Comparison of ENCODE assay signal across 23 mouse cellular contexts in genomic region chr11:111774108-111774679, GRCm38 (mm10).
DNase-seq lines count a peak whose midpoint lies in the region; ATAC-seq and TF ChIP-seq lines count a peak whose summit lies in the region.
"Had no signal": no experiment of that assay in that cellular context is flagged by ENCODE, and none has a peak within 500 bp of the region (broad histone marks: within the 10 kb centered on the region; RNA-seq: fewer than 3 reads in every experiment).

No protein-coding gene starts in this region.

- TF ChIP-seq POLR2A in MEL (IDR thresholded peaks at IDR 0.05; ENCODE audit: control insufficient read depth in 1 of 2, insufficient read depth in 1 of 2, low read depth in 1 of 2, low read length in 2 of 2, poor library complexity in 1 of 2), result no peak

- no peak for TF ChIP-seq CTCF in MEL (IDR thresholded peaks at IDR 0.05 in 2 of 3, conservative IDR thresholded peaks at IDR 0.05 in 1 of 3; ENCODE audit: control insufficient read depth in 1 of 3, insufficient read depth in 1 of 3, low read depth in 2 of 3, low read length in 3 of 3, poor library complexity in 1 of 3, severe bottlenecking in 1 of 3)

- H3K9ac ChIP-seq in MEL (ENCODE audit: control insufficient read depth, low read depth, low read length, poor library complexity, severe bottlenecking), result no peak overlapping the region
- H3K9ac ChIP-seq in liver, embryonic 16.5 days (ENCODE audit: low read depth, low read length), result no peak overlapping the region
- H3K9ac ChIP-seq in hindbrain, embryonic 14.5 days, result no peak overlapping the region
- H3K9ac ChIP-seq: embryonic facial prominence, embryonic 12.5 days; hindbrain, embryonic 15.5 days; intestine, embryonic 15.5 days; lung, embryonic 14.5 days; midbrain, embryonic 12.5 days; neural tube, embryonic 12.5 days had no signal

- peak; percentile 98 for TF ChIP-seq EP300 in MEL (IDR thresholded peaks at IDR 0.05; ENCODE audit: low read depth in 1 of 2, low read length in 2 of 2)

- 22% methylated on average over 2 of the region's 2 CpGs for WGBS in heart, embryonic 10.5 days
- WGBS in liver, embryonic 16.5 days (ENCODE audit: insufficient replicate concordance), result 28% methylated on average over 2 of the region's 2 CpGs
- 85% methylated on average over 2 of the region's 2 CpGs for WGBS in hindbrain, embryonic 14.5 days

- H3K4me2 ChIP-seq in liver, embryonic 16.5 days (ENCODE audit: low read depth, low read length), result no peak overlapping the region
- no peak overlapping the region for H3K4me2 ChIP-seq in hindbrain, embryonic 14.5 days (replicated peaks)
- H3K4me2 ChIP-seq: embryonic facial prominence, embryonic 12.5 days; hindbrain, embryonic 15.5 days; intestine, embryonic 15.5 days; lung, embryonic 14.5 days; midbrain, embryonic 12.5 days; neural tube, embryonic 12.5 days had no signal

- peak; percentile 76 for DNase-seq in heart, embryonic 10.5 days (ENCODE audit: low spot score)
- DNase-seq in heart, postnatal 10 days, result no peak
- DNase-seq in MEL (ENCODE audit: low read depth, low spot score), result peak; percentile 77
- no peak for DNase-seq in spleen, adult 12 weeks (ENCODE audit: low spot score)
- no peak for DNase-seq in hindbrain, embryonic 14.5 days (ENCODE audit: low spot score)
- DNase-seq in frontal cortex, postnatal 14 days (ENCODE audit: low spot score in 2 of 2), result no peak
- DNase-seq: adrenal gland, postnatal 36 days; cerebellum, adult 9-11 months; gastrocnemius, postnatal 14 days; heart, adult 18-20 months; kidney, postnatal 36 days; layer of hippocampus, adult 9-11 months; lung, embryonic 14.5 days; lung, postnatal 4 days; thymus, postnatal 4 days had no signal

- intact Hi-C loops in heart, postnatal 10 days (cut with DNase I), result no loop called here

- H3K79me2 ChIP-seq in MEL (ENCODE audit: control insufficient read depth, insufficient read depth, low read length, poor library complexity), result no peaks in the 10 kb centered on the region

- peak; percentile 39; the same call in 1 of the 2 replicates for ATAC-seq in erythroid progenitor cell, adult 5-6 weeks (replicated peaks; ENCODE audit: low FRiP score, poor library complexity, severe bottlenecking)
- ATAC-seq in liver, embryonic 16.5 days (ENCODE audit: low read depth), result peak; percentile 91
- no peak for ATAC-seq in hindbrain, embryonic 14.5 days (ENCODE audit: low FRiP score)
- ATAC-seq: CD4-positive, CD25-positive, alpha-beta regulatory T cell, adult 4 months; intestine, embryonic 15.5 days had no signal

- H3K36me3 ChIP-seq in heart, embryonic 10.5 days, result no peaks in the 10 kb centered on the region
- peaks cover 0 to 18% of the 10 kb centered on the region in 2 experiments; a peak in 2 of 4 replicates for H3K36me3 ChIP-seq in MEL (ENCODE audit: control insufficient read depth in 1 of 2, insufficient read depth in 2 of 2, low read length in 2 of 2)
- H3K36me3 ChIP-seq in liver, embryonic 16.5 days (ENCODE audit: control insufficient read depth, insufficient read depth), result no peaks in the 10 kb centered on the region
- H3K36me3 ChIP-seq in hindbrain, embryonic 14.5 days (replicated peaks; ENCODE audit: control insufficient read depth, insufficient read depth), result no peaks in the 10 kb centered on the region
- H3K36me3 ChIP-seq: embryonic facial prominence, embryonic 12.5 days; hindbrain, embryonic 15.5 days; intestine, embryonic 15.5 days; midbrain, embryonic 12.5 days; neural tube, embryonic 12.5 days had no signal

- H3K4me3 ChIP-seq in heart, embryonic 10.5 days, result no peak overlapping the region
- H3K4me3 ChIP-seq in MEL (ENCODE audit: control insufficient read depth in 1 of 2, insufficient read depth in 1 of 2, low read depth in 2 of 2, low read length in 2 of 2), result no peak overlapping the region
- no peak overlapping the region for H3K4me3 ChIP-seq in liver, embryonic 16.5 days (ENCODE audit: low read depth, low read length)
- H3K4me3 ChIP-seq in hindbrain, embryonic 14.5 days (replicated peaks; ENCODE audit: low read length), result no peak overlapping the region
- H3K4me3 ChIP-seq: embryonic facial prominence, embryonic 12.5 days; hindbrain, embryonic 15.5 days; intestine, embryonic 15.5 days; midbrain, embryonic 12.5 days; neural tube, embryonic 12.5 days had no signal

- H3K9me3 ChIP-seq in heart, embryonic 10.5 days, result no peaks in the 10 kb centered on the region
- no peaks in the 10 kb centered on the region for H3K9me3 ChIP-seq in MEL (replicated peaks; ENCODE audit: insufficient read depth, low read length)
- H3K9me3 ChIP-seq in liver, embryonic 16.5 days (replicated peaks; ENCODE audit: control insufficient read depth, low read length), result no peaks in the 10 kb centered on the region
- no peaks in the 10 kb centered on the region for H3K9me3 ChIP-seq in hindbrain, embryonic 14.5 days (ENCODE audit: control insufficient read depth, low read length)
- H3K9me3 ChIP-seq: embryonic facial prominence, embryonic 12.5 days; hindbrain, embryonic 15.5 days; intestine, embryonic 15.5 days; midbrain, embryonic 12.5 days; neural tube, embryonic 12.5 days had no signal

- peak overlapping the region; percentile 56; the same call in 1 of the 2 replicates for H3K27ac ChIP-seq in heart, embryonic 10.5 days
- H3K27ac ChIP-seq in MEL (ENCODE audit: control insufficient read depth, low read depth, low read length), result no peak overlapping the region
- H3K27ac ChIP-seq in liver, embryonic 16.5 days (ENCODE audit: low read length), result no peak overlapping the region
- no peak overlapping the region for H3K27ac ChIP-seq in hindbrain, embryonic 14.5 days
- H3K27ac ChIP-seq: embryonic facial prominence, embryonic 12.5 days; hindbrain, embryonic 15.5 days; intestine, embryonic 15.5 days; midbrain, embryonic 12.5 days; neural tube, embryonic 12.5 days had no signal

- TF ChIP-seq RAD21 in MEL (IDR thresholded peaks at IDR 0.05; ENCODE audit: low read depth, low read length), result no peak

- no peaks in the 10 kb centered on the region for H3K27me3 ChIP-seq in heart, embryonic 10.5 days (ENCODE audit: insufficient read depth, poor library complexity, severe bottlenecking)
- H3K27me3 ChIP-seq in MEL (ENCODE audit: control insufficient read depth in 1 of 2, insufficient read depth in 2 of 2, low read length in 2 of 2), result no peaks in the 10 kb centered on the region
- H3K27me3 ChIP-seq in liver, embryonic 16.5 days (ENCODE audit: control insufficient read depth, insufficient read depth, low read depth, low read length), result no peaks in the 10 kb centered on the region
- no peaks in the 10 kb centered on the region for H3K27me3 ChIP-seq in hindbrain, embryonic 14.5 days (ENCODE audit: control insufficient read depth, insufficient read depth, low read length)
- H3K27me3 ChIP-seq: embryonic facial prominence, embryonic 12.5 days; hindbrain, embryonic 15.5 days; intestine, embryonic 15.5 days; midbrain, embryonic 12.5 days; neural tube, embryonic 12.5 days had no signal

- peaks cover 11% of the 10 kb centered on the region; the same call in 1 of the 2 replicates for H3K4me1 ChIP-seq in heart, embryonic 10.5 days
- peaks cover 8 to 15% of the 10 kb centered on the region in 2 experiments; a peak in 3 of 4 replicates for H3K4me1 ChIP-seq in MEL (ENCODE audit: control insufficient read depth in 1 of 2, insufficient read depth in 2 of 2, low read length in 2 of 2)
- H3K4me1 ChIP-seq in liver, embryonic 16.5 days (ENCODE audit: control insufficient read depth, low read depth, low read length), result no peaks in the 10 kb centered on the region; the same call in 1 of the 2 replicates
- no peaks in the 10 kb centered on the region for H3K4me1 ChIP-seq in hindbrain, embryonic 14.5 days (replicated peaks; ENCODE audit: control insufficient read depth, insufficient read depth, low read length)
- H3K4me1 ChIP-seq: hindbrain, embryonic 15.5 days; intestine, embryonic 15.5 days; midbrain, embryonic 12.5 days; neural tube, embryonic 12.5 days had no signal

TF ChIP-seq in MEL, 35 proteins besides CTCF, POLR2A, EP300 and RAD21 (continues in another document):
- TF ChIP-seq NRF1 (IDR thresholded peaks at IDR 0.05; ENCODE audit: insufficient read depth, low read depth, low read length, poor library complexity, severe bottlenecking) (no peak), ZC3H11A (IDR thresholded peaks at IDR 0.05; ENCODE audit: low read depth, low read length) (no peak), UBTF (IDR thresholded peaks at IDR 0.05; ENCODE audit: borderline replicate concordance, insufficient read depth, low read depth, low read length) (no peak), MEF2A (IDR thresholded peaks at IDR 0.05; ENCODE audit: extremely low read depth, insufficient replicate concordance, low read depth, low read length, poor library complexity, severe bottlenecking) (peak; percentile 82; the same call in 1 of the 2 replicates), MXI1 (IDR thresholded peaks at IDR 0.05; ENCODE audit: low read depth, low read length) (peak; percentile 63; the same call in 1 of the 2 replicates), ZKSCAN1 (IDR thresholded peaks at IDR 0.05; ENCODE audit: low read depth, low read length) (no peak), ELF1 (IDR thresholded peaks at IDR 0.05; ENCODE audit: low read depth, low read length) (0 out of 2 replicates have a peak, but pooled peaks have one; percentile 40), MYC (IDR thresholded peaks at IDR 0.05; ENCODE audit: low read depth, low read length) (peak; percentile 33; the same call in 1 of the 2 replicates), HCFC1 (IDR thresholded peaks at IDR 0.05; ENCODE audit: low read depth, low read length) (0 out of 2 replicates have a peak, but pooled peaks have one; percentile 49), CHD1 (IDR thresholded peaks at IDR 0.05; ENCODE audit: low read depth, low read length) (no peak), POLR2AphosphoS2 (IDR thresholded peaks at IDR 0.05; ENCODE audit: low read length) (no peak), ZMIZ1 (IDR thresholded peaks at IDR 0.05; ENCODE audit: low read depth, low read length) (0 out of 2 replicates have a peak, but pooled peaks have one; percentile 56), NELFE (IDR thresholded peaks at IDR 0.05; ENCODE audit: low read depth, low read length) (no peak), MAZ (IDR thresholded peaks at IDR 0.05; ENCODE audit: low read depth, low read length) (0 out of 2 replicates have a peak, but pooled peaks have one; percentile 57), JUND (IDR thresholded peaks at IDR 0.05; ENCODE audit: low read depth, low read length) (no peak), MAX (IDR thresholded peaks at IDR 0.05; ENCODE audit: low read length) (no peak), SIN3A (IDR thresholded peaks at IDR 0.05; ENCODE audit: low read length) (peak; percentile 75), ZNF384 (IDR thresholded peaks at IDR 0.05; ENCODE audit: low read depth, low read length) (peak; percentile 93), SMC3 (IDR thresholded peaks at IDR 0.05; ENCODE audit: low read depth, low read length) (peak; percentile 30), USF1 (IDR thresholded peaks at IDR 0.05; ENCODE audit: low read depth, low read length) (no peak), POLR2AphosphoS5 (IDR thresholded peaks at IDR 0.05; ENCODE audit: borderline replicate concordance, low read depth, low read length) (no peak), ETS1 (IDR thresholded peaks at IDR 0.05; ENCODE audit: low read depth, low read length) (peak; percentile 95)

Comparison
In these comparisons a context has a peak if more than half of its experiments do, and no peak if none do; other contexts are left out.
1. DNase-seq: peak in heart, embryonic 10.5 days (single experiment) and MEL (single experiment); none in heart, postnatal 10 days (0 of 2), spleen, adult 12 weeks (single experiment), hindbrain, embryonic 14.5 days (single experiment) and frontal cortex, postnatal 14 days (0 of 2).